Mouse (Mus musculus) T-helper 17 cell (primary cell): ENCODE measurements around the gene Col1a1.

Experiments
- in situ Hi-C, 2 experiments: fragments of 300-600 bp; cut with MboI, MseI; formaldehyde crosslinking; loops; 1 replicate in 1 of 2; 2 replicates in 1 of 2; pipeline ENCODE4 v1.15.1; 2025; ENCODE audit warnings: high pct_unique_total_duplicates in 2 of 2

Gene Col1a1

DNA sequence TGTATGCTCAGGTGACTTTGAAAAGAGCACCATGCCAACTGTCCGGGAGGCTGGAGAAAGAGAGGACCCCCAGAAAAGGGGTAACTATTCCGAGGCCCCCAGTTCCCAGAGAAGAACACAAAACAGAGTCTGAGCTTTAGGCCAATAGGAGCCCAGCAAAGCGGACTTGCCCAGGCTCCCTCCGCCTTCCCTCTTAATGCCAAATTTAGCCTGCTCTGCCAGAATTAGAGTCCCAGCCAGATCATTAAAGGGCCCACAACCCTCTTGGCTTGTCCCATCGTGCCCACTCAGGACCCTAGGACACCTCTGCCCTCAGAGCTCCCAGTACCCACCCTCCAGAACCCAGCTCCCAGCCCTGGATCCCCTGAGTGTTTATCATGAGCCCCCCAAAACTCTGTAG, 36.9 kb downstream of the Col1a1 start:
- in situ Hi-C loops, result no loop called here

DNA sequence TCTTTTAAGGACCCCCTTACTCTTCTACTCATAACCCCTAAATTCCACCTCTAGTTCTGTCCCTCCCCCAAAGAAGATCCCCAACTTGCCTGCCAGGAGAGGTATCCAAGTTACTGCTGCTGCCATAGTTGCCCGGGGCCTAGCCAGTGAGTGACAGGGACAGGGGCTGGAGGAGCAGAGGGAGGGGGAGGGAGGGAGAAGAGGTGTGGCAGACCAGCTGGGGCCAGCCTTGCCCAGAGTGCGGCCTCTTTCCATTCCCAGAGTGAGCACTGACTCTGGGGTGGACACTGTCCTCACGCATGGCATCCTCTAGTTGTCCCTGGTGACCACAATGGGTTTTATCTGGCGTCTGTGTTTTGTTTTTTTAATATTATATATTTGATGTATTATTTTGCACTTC, 37.3 kb downstream of the Col1a1 start:
- in situ Hi-C loops, result no loop called here

DNA sequence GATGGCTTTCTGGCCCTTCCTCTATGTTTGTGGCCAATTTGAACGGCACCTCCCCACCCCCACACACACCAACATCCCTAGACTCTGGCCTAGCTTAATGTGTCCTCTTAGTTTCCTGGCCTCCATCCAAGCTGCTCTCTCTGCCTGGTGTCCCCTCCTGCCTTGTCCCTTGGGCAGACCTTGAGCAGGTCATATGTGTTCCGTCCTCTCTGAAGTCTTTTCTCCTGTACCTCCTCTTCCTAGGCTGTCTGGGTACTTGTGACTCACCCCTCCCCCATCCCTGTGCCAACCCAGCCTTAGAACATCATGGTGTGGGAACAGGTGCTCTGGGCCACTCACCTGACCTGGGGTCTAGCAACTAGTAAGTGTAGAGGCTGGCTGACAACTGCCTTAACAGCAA, 38.9 kb downstream of the Col1a1 start:
- in situ Hi-C loops, result no loop called here

DNA sequence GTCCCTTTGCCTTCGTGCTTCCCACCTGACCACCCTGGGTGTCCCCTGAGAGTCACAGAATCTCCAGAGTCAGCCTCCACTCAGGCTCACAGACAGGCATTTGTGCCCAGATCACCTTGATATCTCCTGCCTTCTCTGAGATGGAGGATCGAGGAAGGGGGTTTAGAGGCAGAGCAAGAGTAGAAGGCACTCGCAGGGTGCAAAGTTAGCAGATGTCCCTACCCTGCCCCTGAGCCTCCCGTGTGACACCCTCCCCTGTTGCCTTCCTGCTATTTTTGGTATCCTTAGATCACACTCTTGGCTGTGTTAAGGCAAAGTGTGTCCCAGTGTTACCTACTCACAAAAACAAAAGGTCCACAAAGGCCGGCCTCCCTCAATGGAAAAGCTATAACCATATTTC, 40.2 kb downstream of the Col1a1 start, which contains the start of gene Sgca:
Sgca (minus strand) TSS at position 129 of the 400 bp plus-strand sequence.
- in situ Hi-C loops, result no loop called here

DNA sequence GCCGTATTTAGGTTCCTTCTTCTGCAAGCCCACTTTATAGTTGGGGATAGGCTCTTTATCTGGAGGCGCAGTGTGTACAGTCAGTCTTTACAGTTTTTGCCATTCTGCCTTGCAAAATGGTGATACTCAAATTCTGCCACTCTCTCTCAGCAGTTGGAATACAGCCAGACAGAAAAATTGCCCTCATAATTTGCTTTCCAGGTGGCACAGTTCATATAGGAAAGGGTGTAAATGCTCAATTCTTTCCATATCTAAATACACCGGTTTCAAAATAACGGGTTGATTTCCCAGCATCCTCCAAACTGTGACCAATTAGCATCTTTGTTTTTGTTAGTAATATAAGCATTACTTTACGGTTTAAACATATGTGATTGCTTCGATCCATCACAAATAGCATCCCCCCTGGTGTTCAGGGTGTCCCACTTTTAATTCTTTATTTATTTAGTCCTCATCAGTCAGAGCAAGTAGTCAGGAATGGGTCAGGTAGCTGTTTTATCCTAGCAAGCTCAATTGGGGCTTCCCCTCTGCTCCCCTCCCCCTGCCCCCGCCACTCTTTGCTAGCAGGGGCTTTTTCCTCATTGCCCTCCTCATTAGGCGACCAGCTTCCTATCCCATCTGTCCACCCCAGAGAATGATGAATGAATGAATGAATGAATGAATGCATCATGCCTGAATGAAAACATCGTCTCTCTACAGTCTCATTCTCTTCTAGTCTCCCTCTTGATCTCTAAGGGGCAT, 42.3 kb downstream of the Col1a1 start:
- in situ Hi-C loops, result no loop called here

DNA sequence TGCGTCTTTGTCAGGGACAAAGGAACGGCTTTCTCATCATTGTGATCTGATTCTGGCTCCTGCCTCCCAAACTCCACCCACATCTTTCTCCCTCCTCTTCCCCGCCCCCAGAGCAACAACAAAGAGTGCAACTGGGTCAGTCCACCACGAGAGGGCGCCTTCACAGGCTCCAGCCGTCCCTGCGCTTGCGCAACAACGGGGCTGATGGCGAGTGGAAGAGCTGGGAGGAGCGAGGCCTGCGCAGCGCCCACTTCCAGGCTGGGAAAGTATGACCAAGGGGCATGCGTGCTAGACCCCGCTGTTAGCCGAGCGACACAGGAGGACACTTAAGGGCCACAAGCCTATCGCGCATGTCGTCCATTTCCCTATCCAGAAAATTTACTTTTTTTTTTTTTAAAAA, 42.9 kb downstream of the Col1a1 start:
- in situ Hi-C loops, result no loop called here

DNA sequence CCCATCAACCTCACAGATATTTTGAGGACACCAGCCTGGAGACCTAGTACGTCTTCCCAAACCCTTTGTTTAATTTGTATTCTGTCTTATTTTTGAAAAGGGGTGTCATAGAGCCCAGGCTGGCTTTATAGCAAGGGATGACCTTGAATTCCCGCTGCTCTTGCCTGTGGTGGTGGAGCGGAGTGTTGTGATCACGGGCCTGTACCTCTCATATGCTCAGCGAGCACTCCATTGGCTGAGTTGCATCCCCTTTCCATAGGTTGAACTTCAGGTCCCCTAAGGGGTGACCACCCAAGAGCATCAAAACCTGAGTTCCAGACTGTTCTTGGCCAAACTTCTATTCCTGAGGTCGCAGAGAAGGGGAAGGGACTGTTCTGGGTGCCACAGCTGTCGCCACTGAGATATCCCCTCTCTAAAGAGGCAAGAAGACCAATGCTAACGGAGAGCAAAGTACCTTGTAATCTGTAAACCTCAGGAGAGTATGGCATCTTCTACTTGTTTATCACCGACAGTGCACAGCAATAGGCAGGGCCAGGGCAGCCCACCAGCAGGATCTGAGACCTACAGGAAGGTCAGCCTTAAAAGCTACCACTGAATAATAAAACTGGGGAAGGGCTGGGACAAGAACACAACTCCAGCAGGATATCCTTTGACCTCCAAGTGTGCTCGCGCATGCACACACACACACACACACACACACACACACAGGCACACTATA, 43.6 kb downstream of the Col1a1 start:
- in situ Hi-C loops, result no loop called here

DNA sequence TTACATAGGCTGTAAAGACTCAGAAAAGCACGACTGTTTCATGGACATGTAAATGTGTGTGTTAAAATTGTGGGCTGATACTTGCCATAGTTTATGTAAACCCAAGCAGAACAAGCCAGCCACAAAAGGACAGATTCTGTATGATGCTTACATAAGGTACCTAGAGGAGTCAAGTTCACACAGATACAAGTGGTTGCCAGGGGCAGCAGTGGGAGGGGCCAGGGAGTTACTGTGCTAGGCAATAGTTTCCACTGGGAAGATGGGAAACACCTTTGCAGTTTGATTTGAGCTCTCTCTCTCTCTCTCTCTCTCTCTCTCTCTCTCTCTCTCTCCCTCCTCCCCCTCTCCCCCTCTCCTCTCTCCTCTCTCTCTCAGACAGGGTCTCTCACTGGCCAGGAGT, 49.1 kb downstream of the Col1a1 start:
- in situ Hi-C loops, result no loop called here

DNA sequence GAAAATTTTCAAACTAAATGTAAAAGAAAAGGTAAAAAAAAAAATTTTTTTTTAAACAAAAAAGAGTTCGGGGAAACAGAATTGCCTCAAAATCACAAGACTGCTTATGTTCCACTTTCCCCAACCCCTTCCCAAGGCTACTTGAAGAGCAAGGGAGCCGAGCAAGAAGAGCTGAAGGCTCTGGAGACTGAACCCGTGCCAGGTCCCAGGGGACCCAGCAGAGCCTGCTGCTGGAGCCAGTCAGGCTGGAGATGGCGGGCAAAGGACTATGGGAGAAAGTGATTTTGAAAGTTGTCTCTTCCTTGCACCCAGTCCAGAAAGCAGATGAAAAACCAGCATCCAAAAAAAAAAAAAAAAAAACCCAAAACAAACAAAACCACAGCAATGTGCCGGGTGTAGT, 49.8 kb downstream of the Col1a1 start:
- in situ Hi-C loops, result no loop called here

DNA sequence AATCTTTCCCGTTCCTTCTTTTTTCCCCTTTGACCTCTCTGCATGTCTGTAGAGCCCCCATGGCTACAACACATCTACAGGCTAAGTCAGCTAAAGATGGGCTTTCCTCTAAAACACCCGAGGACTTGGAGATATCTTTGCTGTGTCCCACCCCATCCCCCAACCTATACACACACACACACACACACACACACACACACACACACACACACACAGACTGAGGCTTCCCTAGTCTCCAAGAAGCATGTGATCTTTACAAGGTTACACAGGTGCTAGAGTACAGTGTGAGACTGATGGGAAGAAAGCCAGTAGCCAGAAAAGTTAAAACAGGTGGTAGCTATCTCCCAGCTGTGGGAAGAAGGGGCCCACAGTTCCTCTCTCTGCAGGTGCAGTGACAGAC, 50.4 kb downstream of the Col1a1 start:
- in situ Hi-C loops, result no loop called here

DNA sequence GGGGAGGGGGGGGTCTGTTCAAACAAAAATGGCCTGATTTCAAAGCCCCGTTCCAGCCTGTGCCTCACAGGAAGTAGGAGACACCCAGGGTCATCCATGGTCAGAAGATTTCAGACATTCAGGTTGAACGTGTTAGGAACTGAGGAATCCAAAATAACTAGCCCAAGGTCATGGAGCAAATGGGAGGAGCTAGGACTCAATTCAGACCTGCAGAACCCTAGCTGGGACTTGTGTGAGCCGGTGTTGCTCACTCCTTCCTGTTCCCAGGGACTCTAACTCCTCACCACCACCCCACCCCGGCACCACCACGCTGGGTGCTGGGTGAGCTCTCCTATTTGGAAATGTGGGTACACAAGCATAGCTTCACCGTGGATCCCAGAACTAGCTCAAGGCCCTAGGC, 51.3 kb downstream of the Col1a1 start:
- in situ Hi-C loops, result no loop called here

DNA sequence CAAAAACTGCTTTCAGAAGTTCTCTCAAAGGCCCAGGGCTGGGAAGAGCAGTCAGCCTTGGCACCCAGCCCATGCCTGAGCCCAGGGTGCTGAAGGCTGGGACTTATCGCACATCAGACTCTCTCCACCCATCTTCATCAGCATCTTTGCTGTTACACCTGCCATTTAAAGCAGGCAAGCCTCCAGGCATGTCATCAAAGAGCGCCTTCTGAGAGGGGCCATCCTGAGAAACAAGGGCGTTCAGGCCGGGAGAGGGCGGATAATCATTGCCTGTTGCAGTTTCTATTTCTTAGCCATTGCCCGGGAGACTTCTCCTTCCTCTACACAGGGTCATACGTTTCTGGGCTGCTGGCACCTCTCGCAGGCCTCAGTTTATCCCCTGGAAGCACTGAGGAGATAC, 51.8 kb downstream of the Col1a1 start:
- in situ Hi-C loops, result no loop called here

DNA sequence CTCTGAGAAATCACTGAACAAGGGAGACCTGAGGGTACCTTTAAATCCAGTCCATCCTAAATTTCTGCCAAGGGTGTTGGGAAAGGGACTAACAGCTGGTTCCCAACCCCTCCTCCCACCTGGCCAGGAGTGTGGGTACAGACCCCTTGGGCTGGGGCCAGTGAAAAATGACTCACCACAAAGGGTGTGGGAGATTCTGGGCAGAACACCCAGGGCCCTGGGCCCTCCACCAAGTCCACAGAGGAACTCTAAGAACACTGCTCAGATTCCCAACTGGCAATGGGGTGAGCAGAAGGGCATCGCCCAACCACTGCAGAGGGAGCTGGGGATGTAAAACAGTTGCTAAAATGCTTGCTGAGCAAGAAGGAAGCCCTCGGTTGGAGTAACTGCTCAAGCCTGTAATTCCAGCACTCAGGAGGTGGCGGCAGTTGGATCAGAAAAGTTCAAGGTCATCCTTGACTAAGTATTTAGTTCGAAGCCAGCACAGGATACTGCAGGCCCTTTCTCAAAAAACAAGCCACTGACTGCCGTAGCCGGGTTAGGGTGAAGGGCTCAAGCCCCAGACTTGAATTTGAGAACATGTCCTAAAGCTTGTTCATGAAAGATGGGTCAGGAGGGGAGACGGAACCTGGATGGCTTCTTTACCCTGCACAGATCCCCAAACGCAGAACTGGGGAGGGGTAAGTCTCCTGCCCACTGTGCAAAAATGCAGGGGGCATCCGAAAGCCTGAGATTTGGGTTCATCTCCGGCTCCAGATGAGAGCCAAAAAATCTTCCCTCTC, 52.9 kb downstream of the Col1a1 start:
- in situ Hi-C loops, result no loop called here

DNA sequence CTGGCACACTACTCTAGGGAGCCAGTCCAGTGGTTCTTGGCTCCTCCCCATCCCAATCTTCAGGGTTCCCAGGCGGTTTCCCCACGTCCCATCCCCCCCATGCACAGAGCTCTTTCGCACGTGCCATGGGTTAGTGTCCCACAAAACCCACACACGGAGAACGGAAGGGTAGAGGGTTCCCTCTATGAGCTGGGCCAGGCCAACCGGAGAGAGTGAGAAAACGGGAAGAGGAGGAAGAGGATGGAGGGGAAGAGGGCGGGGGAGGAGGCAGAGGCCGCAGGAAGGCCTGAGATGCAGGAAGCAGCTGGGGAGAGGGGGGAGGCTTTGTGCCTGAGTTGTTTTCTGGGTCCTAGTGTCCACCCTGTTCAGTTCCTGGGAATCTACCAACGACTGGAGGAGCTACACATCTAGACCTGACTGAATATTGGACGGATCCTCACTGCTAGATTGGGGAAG, 53.6 kb downstream of the Col1a1 start:
- in situ Hi-C loops, result no loop called here

DNA sequence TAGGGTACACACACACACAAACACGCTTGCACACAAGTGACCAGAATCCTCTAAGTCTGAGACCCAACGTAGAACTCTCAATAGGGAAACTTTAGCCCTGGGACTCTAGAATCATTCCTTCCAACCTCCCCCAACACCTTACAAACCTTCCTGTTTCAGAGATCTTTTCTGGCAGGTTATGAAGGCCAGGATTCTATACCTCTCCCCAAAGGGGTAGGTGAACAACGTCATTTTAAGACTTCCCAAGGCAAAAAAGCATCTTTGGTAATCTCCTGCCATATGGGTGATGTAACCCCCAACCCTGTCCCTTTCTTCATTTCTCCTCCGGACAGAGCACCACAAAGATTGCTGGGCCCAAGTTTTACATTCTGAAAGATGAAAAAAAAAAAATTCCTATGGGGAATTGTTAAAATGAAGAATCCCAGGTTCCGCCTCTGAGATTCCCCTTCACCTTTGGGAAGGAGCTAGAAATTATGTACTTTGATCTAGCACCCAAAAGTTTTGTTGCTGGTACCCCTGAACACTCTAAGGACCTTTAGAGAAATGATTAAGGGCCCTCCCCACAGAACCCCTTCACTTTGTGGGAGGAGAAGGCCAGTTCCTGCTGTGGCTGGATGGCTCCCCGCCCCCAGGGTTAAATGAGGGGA, 54.2 kb downstream of the Col1a1 start:
- in situ Hi-C loops, result no loop called here

DNA sequence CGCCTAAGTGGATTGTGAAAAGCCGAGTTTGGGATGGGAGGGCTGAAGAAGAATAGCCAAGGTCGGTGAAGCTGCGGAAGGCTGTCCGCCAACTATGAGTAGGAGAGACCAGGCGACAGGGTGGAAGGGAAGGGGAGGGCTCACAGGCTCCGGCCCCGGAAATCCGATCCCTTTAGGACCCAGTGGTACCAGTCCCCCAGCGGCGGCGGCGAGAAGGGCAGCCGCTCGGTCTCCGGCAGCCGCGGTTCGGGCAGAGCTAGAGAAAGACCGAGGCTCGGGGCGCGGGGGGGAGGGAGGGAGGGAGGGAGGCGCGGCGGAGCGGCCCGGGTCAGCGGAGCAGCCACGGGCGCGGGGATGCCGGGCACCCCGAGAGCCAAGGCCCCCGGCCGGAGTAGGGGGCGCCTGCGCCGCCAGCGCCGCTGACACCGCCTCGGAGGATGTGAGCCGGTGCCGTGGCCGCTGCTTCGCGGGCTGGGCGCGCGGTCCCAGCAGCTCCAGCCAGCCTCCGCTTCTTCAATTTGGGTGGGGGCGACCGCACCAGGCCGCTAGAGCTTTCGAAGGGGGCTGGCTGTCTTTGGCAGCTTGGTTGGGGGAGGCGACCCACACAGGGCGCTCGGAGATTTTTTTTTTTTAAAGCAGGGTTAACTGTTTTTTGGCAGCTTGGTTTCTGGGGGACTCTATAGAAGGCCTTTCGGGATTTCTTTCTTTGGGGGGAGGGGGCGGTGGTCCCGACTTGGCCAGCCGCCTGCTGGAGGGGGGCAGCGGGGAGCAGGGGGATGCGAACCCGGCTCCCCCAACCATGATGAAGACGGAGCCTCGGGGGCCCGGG, 54.9 kb downstream of the Col1a1 start, which contains the start of gene Ppp1r9b:
Ppp1r9b (plus strand) TSS at position 287 of the 829 bp plus-strand sequence.
- in situ Hi-C loops, result no loop called here

DNA sequence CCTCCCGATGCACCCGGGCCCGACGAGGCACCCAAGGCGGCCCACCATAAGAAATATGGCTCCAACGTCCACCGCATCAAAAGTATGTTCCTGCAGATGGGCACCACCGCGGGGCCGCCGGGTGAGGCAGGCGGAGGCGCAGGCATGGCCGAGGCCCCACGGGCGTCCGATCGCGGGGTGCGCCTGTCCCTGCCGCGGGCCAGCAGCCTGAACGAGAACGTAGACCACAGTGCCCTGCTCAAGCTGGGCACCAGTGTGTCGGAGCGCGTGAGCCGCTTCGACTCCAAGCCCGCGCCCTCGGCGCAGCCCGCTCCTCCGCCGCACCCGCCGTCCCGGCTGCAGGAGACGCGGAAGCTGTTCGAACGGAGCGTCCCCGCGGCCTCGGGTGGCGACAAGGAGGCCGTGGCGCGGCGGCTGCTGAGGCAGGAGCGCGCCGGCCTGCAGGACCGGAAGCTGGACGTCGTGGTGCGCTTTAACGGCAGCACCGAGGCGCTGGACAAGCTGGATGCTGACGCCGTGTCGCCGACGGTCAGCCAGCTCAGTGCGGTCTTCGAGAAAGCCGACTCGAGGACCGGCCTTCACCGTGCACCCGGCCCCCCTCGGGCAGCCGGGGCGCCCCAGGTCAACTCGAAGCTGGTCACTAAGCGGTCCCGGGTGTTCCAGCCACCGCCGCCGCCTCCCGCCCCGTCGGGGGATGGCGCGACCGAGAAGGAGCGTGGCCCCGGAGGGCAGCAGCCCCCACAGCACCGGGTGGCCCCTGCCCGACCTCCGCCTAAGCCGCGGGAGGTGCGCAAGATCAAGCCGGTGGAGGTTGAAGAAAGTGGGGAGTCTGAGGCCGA, 55.8 kb downstream of the Col1a1 start:
- in situ Hi-C loops, result no loop called here

DNA sequence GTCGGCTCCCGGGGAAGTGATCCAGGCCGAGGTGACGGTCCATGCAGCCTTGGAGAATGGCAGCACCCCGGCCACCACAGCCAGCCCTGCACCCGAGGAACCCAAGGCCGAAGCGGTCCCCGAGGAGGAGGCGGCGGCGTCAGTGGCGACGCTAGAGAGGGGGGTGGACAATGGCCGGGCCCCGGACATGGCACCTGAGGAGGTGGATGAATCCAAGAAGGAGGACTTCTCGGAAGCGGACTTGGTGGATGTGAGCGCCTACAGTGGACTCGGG, 56.4 kb downstream of the Col1a1 start:
- in situ Hi-C loops, result no loop called here

DNA sequence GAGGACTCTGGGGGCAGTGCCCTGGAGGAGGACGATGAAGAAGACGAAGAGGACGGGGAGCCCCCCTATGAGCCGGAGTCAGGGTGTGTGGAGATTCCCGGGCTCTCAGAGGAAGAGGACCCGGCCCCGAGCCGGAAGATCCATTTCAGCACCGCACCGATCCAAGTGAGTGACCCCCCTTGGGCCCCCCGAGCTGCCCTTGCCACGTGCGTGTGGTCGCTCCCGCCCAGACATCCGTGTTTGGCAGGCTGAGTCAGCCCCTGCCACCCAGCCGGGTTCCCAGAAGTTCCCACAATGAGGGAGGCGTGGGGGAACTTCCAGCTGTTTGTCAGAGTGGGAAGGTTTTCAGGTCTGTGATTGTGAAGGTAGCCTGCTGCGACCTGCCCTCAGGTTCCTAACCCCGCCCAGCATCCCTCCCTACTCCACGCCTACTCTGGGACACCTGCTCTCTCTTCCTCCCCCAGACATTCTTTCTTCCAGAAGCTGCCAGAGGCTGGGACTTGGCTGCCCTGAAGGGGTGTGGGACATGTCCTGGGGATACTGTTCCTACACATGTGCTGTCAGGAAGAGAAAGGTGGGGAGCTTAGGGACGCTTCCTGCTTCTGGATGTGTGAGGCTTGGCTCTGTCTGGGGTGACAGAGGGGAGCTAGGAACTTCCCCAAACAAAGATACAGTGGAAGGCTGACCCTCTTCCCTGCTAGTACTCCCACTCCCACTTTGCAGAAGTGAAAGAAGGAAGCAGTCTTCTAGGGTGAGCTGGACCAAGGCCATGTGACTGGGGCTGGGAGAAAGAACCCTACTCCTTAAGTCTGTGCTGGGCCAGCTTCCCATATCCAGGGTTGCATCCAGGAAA, 57.0 kb downstream of the Col1a1 start:
- in situ Hi-C loops, result no loop called here
